Mouse (Mus musculus) embryonic facial prominence, embryonic 13.5 days (tissue): Measurements from ENCODE around the gene 1700023F06Rik. TPM values are rescaled to one million over a fixed set of nuclear protein-coding genes. Genes with fewer than 3 reads are reported as not detected.

Experiments used
- ATAC-seq: fragments of 200-750 bp; cut with Nextera tagmentation; 2 replicates; pipeline ENCODE4 v1.8.0; 2017; ENCODE audit warnings: low read depth; ENCODE audit not compliant: insufficient number of reproducible peaks, insufficient read depth, low FRiP score, low TSS enrichment
- H3K27ac ChIP-seq: fragments of 300-500 bp; sonication (generic); 2 replicates; pipeline ENCODE4 v1.5.1; 2015; ENCODE audit warnings: moderate library complexity, mild to moderate bottlenecking, inconsistent platforms
- H3K27me3 ChIP-seq: fragments of 300-500 bp; sonication (generic); 2 replicates; pipeline ENCODE4 v1.6.1; 2015; ENCODE audit warnings: mild to moderate bottlenecking, inconsistent platforms
- H3K36me3 ChIP-seq: fragments of 300-500 bp; sonication (generic); 2 replicates; pipeline ENCODE4 v1.6.1; 2015; ENCODE audit warnings: mild to moderate bottlenecking, inconsistent platforms
- H3K4me1 ChIP-seq: fragments of 300-500 bp; sonication (generic); 2 replicates; pipeline ENCODE4 v1.6.1; 2015; ENCODE audit warnings: inconsistent platforms
- H3K4me2 ChIP-seq: fragments of 300-500 bp; sonication (generic); 2 replicates; pipeline ENCODE4 v1.6.1; 2015; ENCODE audit warnings: moderate library complexity, mild to moderate bottlenecking, inconsistent platforms
- H3K4me3 ChIP-seq: fragments of 300-500 bp; sonication (generic); 2 replicates; pipeline ENCODE4 v1.5.1; 2015; ENCODE audit warnings: mild to moderate bottlenecking, inconsistent platforms
- H3K9ac ChIP-seq: fragments of 300-500 bp; sonication (generic); 2 replicates; pipeline ENCODE4 v1.6.1; 2015; ENCODE audit warnings: mild to moderate bottlenecking, inconsistent platforms
- H3K9me3 ChIP-seq: fragments of 300-500 bp; sonication (generic); 2 replicates; pipeline ENCODE4 v1.6.1; 2016; ENCODE audit warnings: inconsistent platforms
- WGBS: fragments of 180-500 bp; shearing (Covaris S2); methylation state at CpG from one replicate; pipeline ENCODE4 v1.1.7; 2015; ENCODE audit warnings: mixed read lengths; 5-methylcytosine and 5-hydroxymethylcytosine counted together
- polyA plus RNA-seq: library from polyadenylated mRNA; unstranded; fragments of >200 nt; fragmentation: Nextera tagmentation; extraction: Ambion mirVana; gene quantifications from 2 replicates; pipeline ENCODE4 v1.2.1, GENCODE M21; 2015

1700023F06Rik gene
- polyA plus RNA-seq, 1 experiment from 2014 or later, result 1.4 TPM

DNA sequence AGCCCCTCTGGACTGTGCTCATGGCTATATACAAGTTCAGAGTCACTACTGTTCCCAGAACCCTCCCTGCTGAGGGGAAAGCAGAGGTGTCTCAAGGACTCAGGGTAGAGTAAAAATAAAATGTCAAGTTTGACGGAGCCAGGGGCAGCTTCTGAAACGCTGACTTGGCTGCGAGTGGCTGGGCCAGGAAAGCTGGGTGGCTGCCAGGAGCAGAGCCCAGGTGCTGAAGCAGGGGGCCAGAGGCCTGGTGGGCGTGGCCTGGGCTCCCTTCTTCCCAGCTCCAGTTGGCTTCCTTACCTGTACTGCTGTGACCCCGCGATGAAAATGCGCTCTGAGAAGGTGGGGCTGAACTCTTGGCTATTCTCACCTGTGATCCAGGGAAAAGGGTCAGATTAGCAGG is 32.4 kb upstream of the 1700023F06Rik start:
- no peak overlapping the region for H3K9ac ChIP-seq
- peaks cover 40% of the 10 kb centered on the region for H3K36me3 ChIP-seq
- peaks cover 35% of the 10 kb centered on the region for H3K4me1 ChIP-seq
- no peak overlapping the region for H3K27ac ChIP-seq
- 46% methylated on average over 7 of the region's 7 CpGs for WGBS
- no peak for ATAC-seq
- H3K27me3 ChIP-seq, result no peaks in the 10 kb centered on the region
- no peak overlapping the region for H3K4me2 ChIP-seq
- no peak overlapping the region for H3K4me3 ChIP-seq
- 0 out of 2 replicates have a peak, but pooled peaks cover 3% of the 10 kb centered on the region for H3K9me3 ChIP-seq

DNA sequence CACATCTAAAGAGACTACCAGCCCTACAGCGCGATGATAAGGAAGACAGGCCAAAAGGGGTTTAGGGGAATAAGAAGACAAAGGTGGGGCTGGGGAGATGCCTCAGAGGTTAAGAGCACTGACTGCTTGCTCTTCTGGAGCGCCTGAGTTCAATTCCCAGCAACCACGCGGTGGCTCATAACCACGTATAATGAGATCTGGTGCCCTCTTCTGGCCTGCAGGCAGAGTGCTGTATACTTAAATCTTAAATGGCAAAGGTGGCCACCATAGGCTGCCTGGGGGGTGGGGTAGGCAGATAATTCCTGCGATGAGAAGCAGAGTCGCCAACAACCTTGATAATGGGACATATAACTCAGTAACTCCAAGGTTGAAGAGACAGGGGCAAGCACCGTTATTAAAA is 29.4 kb upstream of the 1700023F06Rik start:
- H3K27me3 ChIP-seq, result no peaks in the 10 kb centered on the region
- peaks cover 43% of the 10 kb centered on the region for H3K36me3 ChIP-seq
- H3K4me3 ChIP-seq, result no peak overlapping the region
- ATAC-seq, result no peak
- H3K4me2 ChIP-seq, result no peak overlapping the region
- peaks cover 32% of the 10 kb centered on the region for H3K4me1 ChIP-seq
- H3K9ac ChIP-seq, result no peak overlapping the region
- H3K27ac ChIP-seq, result no peak overlapping the region
- H3K9me3 ChIP-seq, result 0 out of 2 replicates have a peak, but pooled peaks cover 3% of the 10 kb centered on the region
- 72% methylated on average over 9 of the region's 9 CpGs for WGBS

DNA sequence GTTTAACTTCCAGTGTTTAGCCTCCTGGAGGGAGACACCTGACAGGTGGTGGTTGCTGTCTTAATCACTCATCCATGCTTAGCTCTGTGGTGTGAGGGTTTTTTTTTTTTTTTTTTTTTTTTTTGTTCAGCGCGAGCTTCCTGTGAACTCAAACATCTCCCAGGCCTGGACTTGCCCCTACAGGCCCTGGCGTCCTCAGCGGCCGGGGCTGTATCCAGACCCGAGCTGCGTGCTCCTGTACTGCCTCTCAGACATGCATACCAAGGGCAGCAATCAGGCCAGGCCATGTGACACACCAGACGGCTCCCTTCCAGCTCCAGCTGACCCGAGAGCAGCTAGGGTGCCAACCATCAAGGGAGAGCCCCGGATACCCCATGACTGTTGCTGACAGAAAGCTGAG is 28.5 kb upstream of the 1700023F06Rik start:
- Histone ChIP-seq H3K27ac (no peak overlapping the region), H3K4me1 (peaks cover 31% of the 10 kb centered on the region)
- WGBS, result 81% methylated on average over 10 of the region's 10 CpGs

DNA sequence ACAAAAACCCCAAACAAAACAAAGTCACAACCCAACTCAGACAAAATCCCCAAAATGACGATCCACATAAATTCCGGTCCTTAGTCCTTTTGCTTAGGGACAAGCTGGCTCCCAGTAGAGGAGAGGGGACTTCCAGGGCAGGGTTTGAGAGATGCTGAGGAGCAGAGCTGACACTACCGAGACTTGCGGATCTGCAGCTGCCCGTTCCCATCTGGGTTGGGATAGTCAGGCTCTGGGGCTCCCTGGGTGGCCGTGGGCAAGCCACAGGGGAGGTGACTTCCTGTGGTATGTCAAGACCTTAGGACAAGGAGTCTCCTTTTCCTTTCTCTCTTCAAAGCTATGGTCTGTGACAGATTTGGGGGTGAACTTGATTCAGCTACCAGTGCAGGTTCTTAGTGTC is 28.1 kb upstream of the 1700023F06Rik start:
- Histone ChIP-seq H3K4me2 (no peak overlapping the region), H3K9ac (no peak overlapping the region), H3K9me3 (0 out of 2 replicates have a peak, but pooled peaks cover 3% of the 10 kb centered on the region), H3K27me3 (no peaks in the 10 kb centered on the region), H3K36me3 (peaks cover 45% of the 10 kb centered on the region), H3K4me1 (peaks cover 26% of the 10 kb centered on the region), H3K4me3 (no peak overlapping the region), H3K27ac (no peak overlapping the region)
- 67% methylated on average over 6 of the region's 6 CpGs for WGBS
- no peak for ATAC-seq

More for the DNA sequence above, 28.5 kb upstream of the 1700023F06Rik start:
- Histone ChIP-seq H3K4me3 (no peak overlapping the region), H3K27me3 (no peaks in the 10 kb centered on the region), H3K9me3 (0 out of 2 replicates have a peak, but pooled peaks cover 3% of the 10 kb centered on the region), H3K4me2 (no peak overlapping the region), H3K9ac (no peak overlapping the region), H3K36me3 (peaks cover 43% of the 10 kb centered on the region)
- ATAC-seq, result no peak

DNA sequence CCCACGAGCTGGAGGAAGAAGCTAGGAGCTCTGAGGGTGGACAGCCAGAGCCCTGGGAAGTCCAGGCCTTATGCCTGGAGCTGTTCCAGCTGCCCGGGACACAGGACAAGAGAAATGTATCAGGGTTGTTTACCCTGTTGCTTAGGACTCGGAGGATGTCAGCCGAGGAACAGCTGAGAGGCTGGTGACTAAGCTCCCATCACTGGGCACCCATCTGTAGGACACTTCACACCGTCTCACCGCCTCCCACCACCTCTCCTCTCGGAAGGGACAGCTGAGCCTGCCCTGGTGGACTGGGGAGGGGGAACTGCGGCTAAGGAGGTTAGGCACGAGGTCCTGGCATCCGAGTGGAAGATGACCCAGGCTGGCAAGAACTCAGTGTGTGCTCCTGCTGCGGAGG is 27.3 kb upstream of the 1700023F06Rik start:
- ATAC-seq, result no peak
- Histone ChIP-seq H3K27ac (no peak overlapping the region), H3K27me3 (no peaks in the 10 kb centered on the region), H3K36me3 (peaks cover 52% of the 10 kb centered on the region), H3K4me2 (no peak overlapping the region), H3K4me3 (no peak overlapping the region), H3K9me3 (0 out of 2 replicates have a peak, but pooled peaks cover 3% of the 10 kb centered on the region), H3K4me1 (peaks cover 19% of the 10 kb centered on the region), H3K9ac (0 out of 2 replicates have a peak overlapping the region, but pooled peaks have one; percentile 17)
- WGBS, result 71% methylated on average over 11 of the region's 11 CpGs

DNA sequence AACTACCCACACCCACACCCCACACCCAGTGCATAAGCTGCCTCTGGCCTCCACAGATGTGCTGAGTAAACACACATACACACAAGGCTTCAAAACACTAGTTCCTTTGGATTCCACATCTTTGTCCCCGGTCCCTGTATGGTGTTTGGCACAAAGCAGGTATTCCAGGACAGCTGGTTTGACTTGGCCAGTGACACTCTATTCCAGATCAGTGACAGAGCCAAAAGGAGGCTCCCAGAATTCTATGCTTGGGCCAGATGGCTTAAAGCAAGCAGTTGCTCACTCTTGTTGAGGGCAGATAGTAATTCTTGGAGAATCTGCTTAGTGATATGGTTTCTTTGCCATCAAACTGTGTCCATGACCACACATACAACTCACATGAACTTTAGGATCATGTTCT is 26.1 kb upstream of the 1700023F06Rik start:
- H3K4me2 ChIP-seq, result no peak overlapping the region
- H3K27ac ChIP-seq, result no peak overlapping the region
- no peak for ATAC-seq
- H3K27me3 ChIP-seq, result no peaks in the 10 kb centered on the region
- 0 out of 2 replicates have a peak, but pooled peaks cover 3% of the 10 kb centered on the region for H3K9me3 ChIP-seq
- 81% methylated on average over 1 of the region's 1 CpGs for WGBS
- peaks cover 58% of the 10 kb centered on the region for H3K36me3 ChIP-seq
- peaks cover 15% of the 10 kb centered on the region; the same call in 1 of the 2 replicates for H3K4me1 ChIP-seq
- H3K9ac ChIP-seq, result no peak overlapping the region
- no peak overlapping the region for H3K4me3 ChIP-seq

DNA sequence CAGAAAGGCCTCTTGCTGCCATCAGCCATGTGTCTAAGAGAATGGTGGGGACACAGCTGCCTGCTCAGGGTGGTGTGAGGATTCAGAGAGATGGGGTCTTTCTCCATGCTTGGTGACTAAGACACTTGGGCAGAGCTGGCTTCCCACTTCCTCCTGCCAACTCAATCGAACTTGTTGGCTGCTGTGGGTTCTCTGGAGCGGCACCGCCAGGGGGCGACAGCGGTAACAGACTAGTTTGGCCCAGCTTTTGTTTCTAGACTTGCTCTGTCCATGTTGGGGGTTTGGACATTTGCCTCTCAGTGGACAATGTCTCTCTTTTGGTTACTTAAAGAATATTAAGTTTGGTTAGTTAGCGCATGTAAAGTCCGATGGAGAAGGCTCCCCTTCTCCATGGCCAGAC is 24.6 kb upstream of the 1700023F06Rik start:
- H3K27ac ChIP-seq, result no peak overlapping the region
- H3K4me3 ChIP-seq, result no peak overlapping the region
- peaks cover 55% of the 10 kb centered on the region for H3K36me3 ChIP-seq
- H3K4me2 ChIP-seq, result no peak overlapping the region
- ATAC-seq, result no peak
- 0 out of 2 replicates have a peak, but pooled peaks cover 3% of the 10 kb centered on the region for H3K9me3 ChIP-seq
- H3K9ac ChIP-seq, result no peak overlapping the region
- WGBS, result 26% methylated on average over 7 of the region's 7 CpGs
- H3K4me1 ChIP-seq, result peaks cover 15% of the 10 kb centered on the region; the same call in 1 of the 2 replicates
- H3K27me3 ChIP-seq, result no peaks in the 10 kb centered on the region

DNA sequence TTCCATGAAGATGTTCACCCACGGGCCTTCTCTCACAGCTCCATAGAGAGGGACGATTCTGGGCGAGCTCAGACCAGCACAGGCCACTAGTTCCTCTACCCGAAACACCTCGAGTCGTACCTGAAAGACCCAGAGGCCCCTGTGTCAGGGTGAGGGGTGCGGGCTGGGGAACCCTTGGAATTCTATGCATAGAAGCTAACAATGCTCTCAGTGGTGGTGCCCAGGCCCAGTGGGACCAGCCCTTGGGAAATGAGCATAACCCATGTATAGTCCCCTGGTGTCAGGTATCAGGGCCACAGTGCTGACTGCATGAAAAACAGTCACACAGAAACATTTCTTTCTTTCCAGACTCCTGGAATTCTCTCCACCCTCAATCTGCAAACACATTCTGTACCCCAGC is 23.0 kb upstream of the 1700023F06Rik start:
- no peak for ATAC-seq
- Histone ChIP-seq H3K36me3 (peaks cover 59% of the 10 kb centered on the region), H3K4me1 (peaks cover 14% of the 10 kb centered on the region; the same call in 1 of the 2 replicates), H3K9ac (no peak overlapping the region), H3K4me3 (no peak overlapping the region), H3K27me3 (no peaks in the 10 kb centered on the region), H3K27ac (no peak overlapping the region), H3K4me2 (no peak overlapping the region), H3K9me3 (no peaks in the 10 kb centered on the region)
- WGBS, result 84% methylated on average over 7 of the region's 7 CpGs

DNA sequence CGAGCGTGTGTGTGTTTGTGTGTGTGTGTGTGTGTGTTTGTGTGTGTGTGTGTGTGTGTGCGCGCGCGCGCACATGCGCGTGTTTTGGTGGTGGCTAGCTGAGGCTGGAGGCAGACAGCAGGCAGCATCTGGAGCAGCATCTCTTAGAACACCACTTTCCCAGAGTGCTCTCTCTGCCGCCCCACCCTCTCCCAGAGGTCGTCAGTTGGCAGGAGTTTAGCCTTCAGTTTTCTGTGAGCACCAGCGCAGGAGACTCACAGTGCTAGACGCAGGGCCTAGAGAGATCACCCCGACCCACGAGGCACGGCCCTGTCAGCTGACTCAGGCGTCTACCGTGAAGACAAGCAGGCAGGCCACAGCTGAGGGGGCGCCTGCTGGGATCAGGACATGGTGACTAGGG is 22.3 kb upstream of the 1700023F06Rik start:
- H3K4me1 ChIP-seq, result peaks cover 7% of the 10 kb centered on the region; the same call in 1 of the 2 replicates
- no peak overlapping the region for H3K27ac ChIP-seq
- 85% methylated on average over 19 of the region's 19 CpGs for WGBS
- peaks cover 59% of the 10 kb centered on the region for H3K36me3 ChIP-seq
- H3K4me2 ChIP-seq, result no peak overlapping the region
- no peaks in the 10 kb centered on the region for H3K27me3 ChIP-seq
- H3K4me3 ChIP-seq, result no peak overlapping the region
- ATAC-seq, result no peak
- no peaks in the 10 kb centered on the region for H3K9me3 ChIP-seq
- no peak overlapping the region for H3K9ac ChIP-seq

DNA sequence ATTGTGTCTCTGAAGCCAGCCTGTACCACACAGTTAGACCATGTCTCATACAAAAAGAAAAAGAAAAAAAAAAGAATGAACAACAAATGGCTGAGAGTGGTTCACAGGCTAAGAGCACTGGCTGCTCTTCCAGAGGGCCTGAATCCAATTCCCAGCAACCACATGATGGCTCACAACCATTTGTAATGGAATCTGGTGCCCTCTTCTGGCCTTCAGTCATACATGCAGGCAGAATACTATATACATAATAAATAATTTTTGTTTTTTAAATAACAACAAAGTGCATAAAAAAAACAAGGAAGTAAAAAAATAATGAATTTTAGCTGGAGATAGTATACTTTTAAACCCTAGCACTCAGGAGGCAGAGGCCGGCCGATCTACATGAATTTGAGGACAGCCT is 21.2 kb upstream of the 1700023F06Rik start:
- Histone ChIP-seq H3K9ac (no peak overlapping the region), H3K27ac (no peak overlapping the region), H3K36me3 (peaks cover 66% of the 10 kb centered on the region), H3K4me3 (no peak overlapping the region), H3K4me1 (peaks cover 13% of the 10 kb centered on the region), H3K27me3 (no peaks in the 10 kb centered on the region), H3K9me3 (no peaks in the 10 kb centered on the region), H3K4me2 (no peak overlapping the region)
- WGBS, result 96% methylated on average over 2 of the region's 2 CpGs
- ATAC-seq, result no peak

DNA sequence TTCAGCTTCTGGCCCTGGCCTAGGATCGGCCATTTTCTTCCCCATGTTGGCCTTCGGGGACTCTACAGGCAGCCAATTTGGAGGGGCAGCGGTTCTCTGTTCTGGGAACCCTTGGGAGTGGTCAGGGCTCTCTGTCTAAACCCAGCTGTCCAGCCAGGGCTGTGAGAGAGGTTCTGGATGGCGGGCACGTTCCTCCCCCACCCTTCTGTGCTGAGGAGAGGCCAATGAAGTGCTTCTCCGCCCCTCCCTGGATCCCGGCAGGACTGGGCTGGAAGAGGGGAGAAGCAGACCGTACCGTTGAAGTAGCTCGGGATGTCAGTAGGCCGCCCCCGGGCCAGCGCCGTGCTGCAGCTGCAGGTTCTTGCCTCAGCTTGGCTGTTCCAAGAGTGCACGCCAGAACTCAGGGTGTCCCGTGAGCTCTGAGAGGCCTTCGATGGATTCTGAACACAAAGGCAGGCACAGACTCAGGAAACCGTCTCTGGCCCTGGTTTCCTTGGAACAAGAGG is 15.6 kb upstream of the 1700023F06Rik start:
- WGBS, result 52% methylated on average over 18 of the region's 18 CpGs
- H3K27ac ChIP-seq, result 0 out of 2 replicates have a peak overlapping the region, but pooled peaks have one; percentile 7

DNA sequence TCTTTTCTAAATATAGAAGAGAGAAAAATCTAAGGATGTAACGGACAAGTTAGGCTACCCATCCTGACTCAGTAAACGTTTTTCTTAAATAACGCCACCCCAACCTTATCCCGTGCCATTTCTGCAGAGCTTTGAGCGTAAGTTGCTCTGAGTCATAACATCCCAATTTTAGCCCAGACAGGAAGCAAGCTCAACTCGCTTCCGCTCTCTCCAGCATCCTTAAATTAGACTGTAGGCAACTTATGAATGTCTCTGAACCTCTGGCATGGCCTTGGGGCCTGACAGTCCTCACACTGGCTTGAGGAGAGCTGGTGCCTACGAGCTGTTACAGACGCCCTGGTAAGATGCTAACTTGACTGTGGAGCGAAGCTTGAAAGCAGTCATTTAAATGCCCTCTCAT is 15.1 kb upstream of the 1700023F06Rik start:
- Histone ChIP-seq H3K36me3 (peaks cover 77% of the 10 kb centered on the region), H3K27me3 (peaks cover 4% of the 10 kb centered on the region), H3K9ac (no peak overlapping the region), H3K4me1 (peaks cover 19% of the 10 kb centered on the region), H3K4me2 (no peak overlapping the region), H3K27ac (0 out of 2 replicates have a peak overlapping the region, but pooled peaks have one; percentile 7), H3K9me3 (no peaks in the 10 kb centered on the region), H3K4me3 (no peak overlapping the region)
- 87% methylated on average over 10 of the region's 10 CpGs for WGBS
- no peak for ATAC-seq

More for the DNA sequence above, 15.6 kb upstream of the 1700023F06Rik start:
- no peaks in the 10 kb centered on the region for H3K9me3 ChIP-seq
- H3K27me3 ChIP-seq, result peaks cover 4% of the 10 kb centered on the region
- H3K4me1 ChIP-seq, result peaks cover 16% of the 10 kb centered on the region
- ATAC-seq, result no peak
- peaks cover 83% of the 10 kb centered on the region for H3K36me3 ChIP-seq
- no peak overlapping the region for H3K4me2 ChIP-seq
- H3K9ac ChIP-seq, result no peak overlapping the region
- H3K4me3 ChIP-seq, result no peak overlapping the region
